Mouse (Mus musculus) heart, adult 18-20 months (tissue): ENCODE data around the gene Dhps. TPM values are rescaled to one million over a fixed set of nuclear protein-coding genes. Genes with fewer than 3 reads are reported as not detected.
"Not testable (repeated sequence)": the region's sequence is repeated elsewhere in the genome, so short reads cannot be mapped to it uniquely, and the experiment has no call there.

Experiments used
- DNase-seq, 2 experiments: peaks; one replicate each; pipeline ENCODE4 v3.0.0; 2021 to 2022; ENCODE audit warnings: mixed read lengths in 1 of 2
- microRNA-seq, 2 experiments: library from miRNA; unstranded; fragments of <30 nt; microRNA quantifications; one replicate each; pipeline ENCODE4 v1.2.0; 2022
- total RNA-seq, 2 experiments: library from RNA; stranded (reverse); gene quantifications; 2 replicates each; pipeline ENCODE4 v1.2.3; 2021

The Dhps gene
- total RNA-seq, 2 experiments from 2014 or later, result 36.5 to 36.6 TPM

DNA sequence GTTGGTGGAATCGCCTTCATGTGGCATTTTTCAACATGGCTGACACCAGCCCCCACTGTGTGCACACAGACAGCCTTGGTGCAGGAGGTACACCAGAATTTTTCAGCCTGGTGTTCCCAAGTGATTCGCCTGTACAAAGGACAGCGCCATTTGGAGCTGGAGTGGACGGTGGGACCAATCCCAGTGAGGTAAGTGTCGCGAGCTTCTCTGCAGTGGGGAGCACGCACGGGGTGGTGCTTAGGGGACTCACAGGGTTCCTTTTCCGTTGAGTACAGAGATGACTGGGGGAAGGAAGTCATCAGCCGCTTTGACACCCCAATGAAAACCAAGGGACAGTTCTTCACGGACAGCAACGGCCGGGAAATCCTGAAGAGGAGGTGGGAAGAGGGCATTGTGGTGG lies 23.5 kb downstream of the Dhps start:
- no peak for DNase-seq

GRCm38 (mm10) chr8:85095566-85095965 lies 24.0 kb downstream of the Dhps start:
- DNase-seq, result no peak

GRCm38 (mm10) chr8:85096196-85096595 lies 24.6 kb downstream of the Dhps start:
- DNase-seq, result no peak

GRCm38 (mm10) chr8:85096850-85097249 lies 25.3 kb downstream of the Dhps start:
- no peak for DNase-seq

GRCm38 (mm10) chr8:85100076-85100665 lies 28.6 kb downstream of the Dhps start:
- DNase-seq, result no peak

- no peak for DNase-seq
These were observed 41.7 kb downstream of the Dhps start for GRCm38 (mm10) chr8:85113241-85113640.

DNA sequence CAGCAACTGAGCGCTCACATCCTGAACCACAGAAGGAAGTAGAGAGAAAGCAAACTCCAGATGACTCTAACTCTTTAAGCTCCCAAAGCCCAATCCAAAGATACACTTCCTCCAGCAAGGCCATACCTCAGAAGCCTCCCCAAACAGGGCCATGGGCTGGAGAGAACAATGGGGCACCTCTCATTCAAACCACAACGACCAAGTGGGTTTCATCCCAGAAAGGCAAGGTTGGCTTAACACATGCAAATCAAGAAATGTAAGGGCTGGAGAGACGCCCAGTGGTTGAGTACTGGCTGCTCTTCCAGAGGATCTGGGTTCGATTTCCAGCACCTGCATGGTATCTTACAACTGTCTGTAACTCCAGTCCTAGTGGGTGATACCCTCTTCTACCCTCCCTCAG lies 43.9 kb downstream of the Dhps start:
- no peak for DNase-seq

DNA sequence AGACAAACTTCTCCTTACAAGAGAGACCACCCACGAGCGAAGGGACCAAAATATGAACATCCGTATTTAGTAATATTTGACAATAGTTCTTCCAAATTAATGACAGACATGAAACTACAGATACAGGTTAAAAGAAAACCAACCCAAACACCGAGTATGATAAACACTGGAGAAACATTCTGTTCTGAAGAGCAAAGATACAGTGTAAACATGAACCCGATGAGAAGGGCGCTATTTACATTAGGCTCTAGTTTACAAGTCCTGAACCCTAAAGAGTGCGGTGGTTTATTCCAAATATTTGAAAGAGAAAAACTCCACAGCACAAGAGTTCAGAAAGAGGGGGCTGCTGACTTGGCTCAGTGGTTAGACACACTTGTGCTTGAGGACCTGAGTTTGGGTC lies 45.4 kb downstream of the Dhps start:
- DNase-seq, result no peak

GRCm38 (mm10) chr8:85119052-85119981 lies 47.8 kb downstream of the Dhps start:
- DNase-seq, result peak; percentile 86 to 92

GRCm38 (mm10) chr8:85120251-85120650 lies 48.7 kb downstream of the Dhps start:
- DNase-seq, result not testable (repeated sequence)

- no peak for DNase-seq
These were observed 51.4 kb downstream of the Dhps start, which contains the start of gene Zfp791 for GRCm38 (mm10) chr8:85122995-85123394. Gene Zfp791 (minus strand): TSS chr8:85123095.

DNA sequence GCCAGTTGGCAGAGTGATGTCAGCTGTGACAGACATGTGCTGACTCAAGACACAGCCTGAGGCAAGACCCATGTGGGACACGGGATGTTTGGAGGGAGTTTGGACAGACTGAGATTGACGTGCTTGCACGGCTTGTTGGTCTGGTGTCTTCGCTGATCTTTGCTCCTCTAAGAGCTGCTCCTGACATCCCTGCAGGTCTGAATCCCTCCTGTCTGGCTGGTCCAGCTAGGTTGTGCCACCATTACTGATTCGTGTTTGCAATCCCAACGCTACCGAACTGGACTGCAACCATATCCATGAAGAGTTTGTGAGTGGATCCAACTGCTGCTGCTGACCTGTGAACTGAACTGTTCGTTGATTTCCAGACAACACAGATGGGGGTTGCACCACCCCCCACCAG lies 52.1 kb downstream of the Dhps start:
- no peak for DNase-seq

Small RNA genes lying within 50 kb of the gene (microRNA-seq; reads per million reads assigned to microRNA genes)
- 0.81 to 1.1 reads per million in 2 experiments for gene Gm23388
- 0.76 to 1.1 reads per million in 2 experiments for gene Mir7070

Other genes with a start within 250 kb of the Dhps start
- 10 to 100 TPM; 10.0 to 13.2 TPM for gene Dand5, start 248.9 kb upstream of the Dhps start, total RNA-seq
- gene Gadd45gip1, start 240.2 kb upstream of the Dhps start, total RNA-seq, result 10 to 100 TPM; 31.5 to 35.7 TPM
- 10 to 100 TPM; 88.5 to 96.7 TPM for gene Rad23a, start 231.1 kb upstream of the Dhps start, total RNA-seq
- gene Calr, start 224.8 kb upstream of the Dhps start, total RNA-seq, result 100 to 1,000 TPM; 297 to 306 TPM
- 10 to 100 TPM; 22.6 to 22.9 TPM for gene Farsa, start 214.8 kb upstream of the Dhps start, total RNA-seq
- 1 to 10 TPM; 4.4 to 4.9 TPM for gene Syce2, start 199.6 kb upstream of the Dhps start, total RNA-seq
- 10 to 100 TPM; 79.9 to 84.2 TPM for gene Gcdh, start 177.8 kb upstream of the Dhps start, total RNA-seq
- not detected for gene Klf1, start 169.8 kb upstream of the Dhps start, total RNA-seq
- gene Dnase2a, start 163.2 kb upstream of the Dhps start, total RNA-seq, result 10 to 100 TPM in 1 of 2 experiments, 1 to 10 TPM in 1; 9.5 to 11.0 TPM
- gene Mast1, start 134.4 kb upstream of the Dhps start, total RNA-seq, result under 1 TPM; 0.10 TPM
- not detected for gene Rtbdn, start 124.8 kb upstream of the Dhps start, total RNA-seq
- gene Gm49661, start 102.3 kb upstream of the Dhps start, total RNA-seq, result 1 to 10 TPM in 1 of 2 experiments, not detected in 1; 2.3 TPM
- gene Prdx2, start 102.2 kb upstream of the Dhps start, total RNA-seq, result 100 to 1,000 TPM; 648 to 740 TPM
- gene Rnaseh2a, start 102.0 kb upstream of the Dhps start, total RNA-seq, result 10 to 100 TPM; 45.6 to 48.4 TPM
- 10 to 100 TPM; 11.0 to 13.9 TPM for gene Junb, start 93.0 kb upstream of the Dhps start, total RNA-seq
- gene Hook2, start 81.2 kb upstream of the Dhps start, total RNA-seq, result 1 to 10 TPM; 2.7 TPM
- gene Best2, start 57.2 kb upstream of the Dhps start, total RNA-seq, result not detected
- gene Asna1, start 46.5 kb upstream of the Dhps start, total RNA-seq, result 10 to 100 TPM; 64.7 to 67.3 TPM
- 10 to 100 TPM; 84.5 to 87.7 TPM for gene Trir, start 44.9 kb upstream of the Dhps start, total RNA-seq
- 10 to 100 TPM; 24.1 to 31.2 TPM for gene Tnpo2, start 34.8 kb upstream of the Dhps start, total RNA-seq
- gene Fbxw9, start 11.7 kb upstream of the Dhps start, total RNA-seq, result 1 to 10 TPM; 2.7 to 3.2 TPM
- not detected for gene Gm5741, start 3.8 kb upstream of the Dhps start, total RNA-seq
- 10 to 100 TPM; 42.1 to 47.3 TPM for gene Wdr83os, start 9.0 kb downstream of the Dhps start, total RNA-seq
- gene Wdr83, start 9.5 kb downstream of the Dhps start, total RNA-seq, result 10 to 100 TPM; 28.7 to 34.6 TPM
- 10 to 100 TPM; 27.6 to 27.7 TPM for gene Man2b1, start 11.5 kb downstream of the Dhps start, total RNA-seq
- 1 to 10 TPM; 1.7 to 2.4 TPM for gene Zfp791, start 51.3 kb downstream of the Dhps start, total RNA-seq
- gene Cks1brt, start 80.2 kb downstream of the Dhps start, total RNA-seq, result not detected
- not detected for gene Olfr371, start 154.2 kb downstream of the Dhps start, total RNA-seq
- 1 to 10 TPM; 5.8 to 6.8 TPM for gene Orc6, start 227.9 kb downstream of the Dhps start, total RNA-seq
- gene Vps35, start 228.0 kb downstream of the Dhps start, total RNA-seq, result 10 to 100 TPM; 69.0 to 71.6 TPM